Mouse (Mus musculus) frontal cortex, postnatal 36 days (tissue): Measurements from ENCODE around the gene Iqub.
A peak's percentile ranks its signal among the peaks of the same experiment; 100 is the strongest.

Experiments used
- DNase-seq, 2 experiments: peaks; one replicate each; pipeline ENCODE4 v3.0.0; 2022; ENCODE audit warnings: low spot score in 2 of 2

The Iqub gene

DNA sequence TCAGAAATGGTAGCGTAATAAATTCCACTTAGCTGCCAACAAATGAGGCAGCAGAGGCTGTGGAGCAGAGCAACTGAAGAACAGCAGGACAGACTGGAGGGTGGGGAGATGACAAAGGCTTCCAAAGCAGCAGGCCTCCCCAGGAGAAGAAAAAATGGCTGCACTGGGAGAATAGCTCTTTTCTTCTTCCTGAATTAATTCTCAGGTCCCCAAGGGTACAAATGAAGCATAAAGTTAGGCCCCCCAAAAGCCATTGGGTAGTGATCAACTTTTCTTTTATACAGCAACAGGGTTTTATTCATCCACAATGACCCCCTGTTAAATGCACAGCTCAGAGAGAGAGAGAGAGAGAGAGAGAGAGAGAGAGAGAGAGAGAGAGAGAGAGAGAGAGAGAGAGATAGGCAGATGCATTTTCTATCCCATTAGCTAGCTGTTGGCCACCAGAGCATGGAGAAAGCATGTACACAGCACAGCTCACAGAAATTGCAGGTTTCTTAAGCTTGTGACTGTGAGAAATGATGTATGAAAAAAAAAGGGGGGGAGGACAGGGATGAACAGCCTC lies 44.2 kb downstream of the Iqub start:
- peak; percentile 12 to 44 for DNase-seq

DNA sequence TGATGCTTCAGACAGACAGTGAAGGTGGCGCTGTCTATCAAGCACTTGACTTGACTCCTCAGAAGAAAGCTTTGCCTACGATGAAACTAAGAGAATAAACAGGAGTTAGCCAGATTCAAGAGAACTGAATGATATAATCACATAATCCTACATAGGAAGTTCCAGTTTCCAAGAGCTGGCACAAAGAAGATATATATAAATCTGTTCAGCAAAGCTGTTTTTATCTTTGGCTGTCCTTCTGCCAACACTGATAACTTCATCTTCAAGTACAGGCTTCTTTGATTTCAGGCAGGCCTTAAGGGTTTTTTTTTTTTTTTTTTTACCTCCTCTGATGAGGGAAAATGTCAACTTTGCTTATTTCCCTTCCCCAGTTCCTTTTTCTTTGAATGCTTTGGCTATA lies 44.7 kb downstream of the Iqub start:
- peak in 1 of 2 experiments; percentile 14 for DNase-seq

DNA sequence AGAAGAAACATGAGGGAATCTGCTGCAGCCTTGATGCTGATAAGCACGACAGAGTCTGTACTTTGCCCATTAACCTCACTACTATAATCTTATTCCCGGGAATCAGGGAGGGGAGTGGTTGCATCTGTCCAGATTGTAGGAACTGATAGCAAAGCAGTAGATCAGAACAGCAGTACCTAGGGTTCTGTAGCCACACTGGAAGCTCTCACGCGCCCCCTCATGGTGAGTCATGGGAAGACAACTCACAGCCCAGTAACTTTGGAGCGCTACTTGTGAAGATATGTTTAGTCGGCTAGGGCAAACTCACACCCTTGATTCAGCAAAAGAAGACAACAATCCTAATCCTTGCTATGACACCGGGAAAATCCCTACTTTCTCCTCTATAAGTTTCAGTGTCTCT lies 58.8 kb downstream of the Iqub start:
- DNase-seq, result peak; percentile 78 to 90

DNA sequence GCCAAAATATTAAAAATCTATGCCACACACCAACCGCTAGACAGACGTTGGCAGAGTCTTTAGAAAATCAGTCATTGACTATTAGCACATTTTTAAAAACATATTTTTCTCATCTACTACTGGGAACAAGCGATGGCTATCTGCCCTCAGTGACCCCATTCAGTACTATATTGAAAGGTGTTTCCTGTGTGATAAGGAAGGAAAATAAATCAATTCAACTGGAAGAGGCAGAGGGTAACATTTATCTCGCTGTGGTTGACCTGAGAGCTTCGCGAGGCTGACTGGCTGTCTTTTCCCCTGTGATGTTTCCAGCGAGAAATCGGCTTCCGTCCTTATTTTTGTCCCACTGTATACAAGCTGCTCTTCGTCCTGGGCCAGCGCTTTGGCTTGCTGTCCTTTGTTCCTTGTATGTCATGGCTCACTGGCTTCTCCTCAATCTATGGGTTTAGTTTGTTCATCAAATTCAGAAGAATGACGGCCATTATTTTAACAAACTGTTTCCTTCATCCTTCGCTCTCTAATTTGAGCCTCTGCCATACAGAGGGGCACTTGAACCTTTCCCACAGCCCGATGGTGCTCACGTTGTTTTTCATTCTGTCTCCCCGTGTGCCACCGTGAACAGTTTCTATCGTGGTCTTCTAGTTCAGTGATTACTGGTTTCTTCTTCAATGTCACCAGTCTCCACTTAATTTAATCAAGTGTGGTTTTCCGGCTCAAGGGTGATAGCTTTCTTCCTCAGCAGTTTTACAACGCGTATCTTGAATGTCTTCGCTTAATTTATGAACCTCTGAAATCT lies 63.6 kb downstream of the Iqub start:
- no peak for DNase-seq

DNA sequence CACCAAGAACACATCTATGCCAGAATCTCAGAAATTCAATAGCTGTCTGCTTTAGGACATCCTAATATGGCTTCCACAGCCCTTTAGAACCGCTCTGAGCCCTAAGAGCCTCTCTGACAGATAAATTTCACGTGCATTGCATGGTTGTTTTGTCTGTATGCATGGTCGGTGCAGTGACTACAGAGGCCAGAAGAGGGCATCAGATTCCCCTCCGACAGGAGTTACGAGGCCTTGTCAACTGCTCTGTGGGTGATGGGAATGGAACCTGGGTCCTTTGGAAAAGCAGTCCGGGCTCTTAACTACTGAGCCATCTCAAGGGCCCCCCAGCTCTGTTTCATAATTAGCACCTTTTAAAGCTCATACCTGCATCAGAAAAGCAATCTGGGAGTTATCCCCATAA lies 64.6 kb downstream of the Iqub start:
- no peak for DNase-seq

DNA sequence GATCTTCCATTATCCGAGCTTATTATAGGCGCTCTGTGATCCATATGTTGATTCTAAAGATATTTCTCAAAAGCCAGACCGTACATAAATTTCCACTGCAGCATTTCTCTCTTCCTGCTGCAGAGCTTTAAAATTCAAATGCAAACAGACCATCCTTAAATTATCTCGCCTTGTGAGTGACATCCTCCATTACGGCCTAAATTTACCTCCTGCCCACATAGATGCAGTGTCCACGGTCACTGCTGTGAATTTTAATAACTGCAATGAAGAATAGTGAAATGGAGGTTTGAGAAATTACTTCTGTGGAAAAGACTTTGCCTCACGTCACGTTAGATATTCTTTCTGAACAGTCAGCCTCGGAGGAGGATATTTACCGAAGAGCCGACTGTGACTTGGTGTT lies 98.8 kb downstream of the Iqub start:
- DNase-seq, result peak; percentile 8 to 64

DNA sequence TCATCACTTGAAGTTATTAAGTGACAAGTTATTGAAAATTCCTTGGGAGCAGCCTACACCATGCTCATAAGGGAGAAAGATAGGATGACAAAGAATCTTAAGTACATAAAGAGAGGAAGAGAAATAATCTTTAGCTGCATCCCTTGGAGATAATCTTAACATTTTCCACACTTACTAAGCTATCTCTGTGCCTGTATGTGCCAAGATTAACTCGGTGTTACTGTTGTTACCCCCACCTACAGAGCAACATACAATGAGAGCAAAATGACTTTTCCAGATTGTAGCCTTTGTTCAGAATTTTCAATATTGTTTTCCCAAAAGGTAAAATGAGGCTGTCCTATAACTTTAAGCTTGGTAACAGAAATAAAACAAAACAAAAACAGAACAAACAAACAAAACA lies 99.4 kb downstream of the Iqub start:
- DNase-seq, result no peak

DNA sequence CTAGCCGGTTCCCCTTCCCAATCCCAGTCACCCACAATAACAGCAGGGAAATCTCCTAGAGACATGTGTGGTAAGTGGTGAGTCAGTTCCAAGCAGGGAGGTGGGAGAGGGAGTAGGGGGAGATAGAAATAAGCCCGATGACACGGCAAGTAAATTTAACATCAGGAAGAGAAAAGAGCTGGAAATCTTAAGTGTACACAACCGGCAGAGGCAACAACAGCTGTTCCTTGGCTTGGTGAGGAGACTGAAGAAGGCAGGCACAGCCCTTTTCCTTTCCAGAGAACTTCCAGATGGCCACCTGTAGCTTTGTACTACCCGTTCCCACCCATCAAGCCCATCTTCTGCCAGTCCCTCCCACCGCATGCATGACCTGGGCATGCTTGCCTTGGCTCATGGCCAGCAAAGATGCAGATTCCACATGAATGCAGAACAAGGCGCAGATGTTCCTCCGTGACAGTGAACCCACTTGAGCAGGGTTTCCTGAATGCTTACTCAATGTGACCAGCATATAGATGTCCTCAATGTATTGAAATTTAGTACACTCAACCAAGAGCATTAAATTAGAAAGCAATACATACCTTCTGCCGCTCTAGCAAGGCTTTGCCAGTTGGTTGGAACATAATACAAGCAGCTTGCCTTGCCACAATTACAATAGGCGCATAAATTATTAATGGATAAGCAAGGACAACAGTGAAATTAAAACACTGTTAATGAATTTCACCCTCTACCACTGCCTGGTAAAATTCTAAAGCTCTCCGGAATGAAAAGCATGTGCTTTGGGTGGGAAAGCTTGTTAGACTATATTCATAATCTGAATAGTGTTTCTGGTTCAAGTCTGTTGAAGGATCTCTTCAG lies 106.1 kb downstream of the Iqub start:
- DNase-seq, result peak; percentile 57 to 64

DNA sequence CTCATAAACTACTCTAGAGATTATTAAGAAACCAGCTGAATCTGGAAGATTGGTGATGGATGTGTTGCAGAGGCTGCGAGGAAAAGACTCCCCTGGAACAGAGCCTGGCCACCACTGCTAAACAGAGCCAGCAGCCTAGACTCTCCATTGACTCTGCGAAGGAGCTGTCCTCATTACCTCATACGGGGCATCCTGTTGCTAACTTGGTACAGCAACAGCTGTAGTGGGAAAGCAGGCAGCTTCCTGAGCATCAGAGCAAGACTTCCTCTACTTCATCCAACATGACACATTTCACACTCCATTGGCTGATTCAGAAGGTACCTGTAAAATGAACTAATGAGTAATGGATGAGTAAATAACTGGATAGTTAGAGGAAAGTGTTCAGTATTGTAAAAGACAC lies 107.1 kb downstream of the Iqub start:
- peak in 1 of 2 experiments; percentile 19 for DNase-seq

DNA sequence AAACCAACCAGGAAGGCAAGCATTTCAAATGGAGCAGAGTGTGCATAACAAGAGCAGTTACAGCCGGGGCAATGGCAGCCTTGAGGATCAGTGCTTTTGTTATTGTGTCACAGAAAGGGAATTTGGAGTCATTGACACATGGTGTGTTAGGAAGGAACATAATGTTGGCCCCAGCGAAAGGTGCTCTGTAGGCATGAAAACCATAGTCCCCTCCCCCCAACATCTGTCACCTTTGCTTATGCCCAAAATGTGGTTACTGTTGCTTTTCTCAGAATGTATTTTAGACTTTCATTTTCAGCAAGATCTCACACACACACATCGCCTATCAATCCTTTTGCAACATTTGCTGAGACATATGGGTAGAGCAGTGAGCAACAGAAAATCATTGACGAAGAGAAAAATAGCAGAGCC lies 117.6 kb downstream of the Iqub start:
- peak; percentile 8 to 53 for DNase-seq
